Mouse (Mus musculus): ENCODE results near the gene Gm20388. TPM values are rescaled to one million over a fixed set of nuclear protein-coding genes. Genes with fewer than 3 reads are reported as not detected.

Gene Gm20388
- polyA plus RNA-seq, 1 experiment from 2014 or later, result not detected

- TF ChIP-seq CTCF (IDR thresholded peaks at IDR 0.05; ENCODE audit: low read depth) (no peak), EP300 (optimal IDR thresholded peaks at IDR 0.05) (no peak)
- no peak for DNase-seq (ENCODE audit: low spot score)
- no peaks in the 10 kb centered on the region for H3K9me3 ChIP-seq (ENCODE audit: control insufficient read depth, low read length)
- H3K9ac ChIP-seq (ENCODE audit: low read length), result peak overlapping the region; percentile 60
- H3K4me3 ChIP-seq (ENCODE audit: low read depth, low read length), result peak overlapping the region; percentile 55
- peak overlapping the region; percentile 92 for H3K4me2 ChIP-seq (replicated peaks; ENCODE audit: low read depth)
- WGBS, result 4% methylated on average over 21 of the region's 21 CpGs
- H3K27ac ChIP-seq (replicated peaks), result no peak overlapping the region
- 0 out of 2 replicates have a peak, but pooled peaks cover 3% of the 10 kb centered on the region for H3K4me1 ChIP-seq (replicated peaks; ENCODE audit: control insufficient read depth, insufficient read depth)
- H3K36me3 ChIP-seq (ENCODE audit: control insufficient read depth, insufficient read depth, low read length), result no peaks in the 10 kb centered on the region
- peak; percentile 72 for ATAC-seq (ENCODE audit: low FRiP score, low TSS enrichment)
- no peaks in the 10 kb centered on the region for H3K27me3 ChIP-seq (ENCODE audit: control insufficient read depth, insufficient read depth, low read length)
Observed at GRCm38 (mm10) chr8:123317781-123318466, 3407.3 kb downstream of the Gm20388 start.

- DNase-seq (ENCODE audit: low spot score) (peak; percentile 98), ATAC-seq (ENCODE audit: low FRiP score, low TSS enrichment) (peak; percentile 99)
- Histone ChIP-seq H3K27ac (replicated peaks) (no peak within 1 kb of the TSS), H3K9me3 (ENCODE audit: control insufficient read depth, low read length) (no peaks in the 10 kb centered on the region), H3K36me3 (ENCODE audit: control insufficient read depth, insufficient read depth, low read length) (no peaks in the 10 kb centered on the region), H3K4me2 (replicated peaks; ENCODE audit: low read depth) (peak within 1 kb of the TSS; percentile 92), H3K4me3 (ENCODE audit: low read depth, low read length) (peak within 1 kb of the TSS; percentile 55), H3K9ac (ENCODE audit: low read length) (peak within 1 kb of the TSS; percentile 60), H3K4me1 (replicated peaks; ENCODE audit: control insufficient read depth, insufficient read depth) (0 out of 2 replicates have a peak, but pooled peaks cover 3% of the 10 kb centered on the region), H3K27me3 (ENCODE audit: control insufficient read depth, insufficient read depth, low read length) (no peaks in the 10 kb centered on the region)
- under 1% methylated on average over 24 of the region's 24 CpGs for WGBS
- TF ChIP-seq CTCF (IDR thresholded peaks at IDR 0.05; ENCODE audit: low read depth) (peak; percentile 47), EP300 (optimal IDR thresholded peaks at IDR 0.05) (no peak)
Observed at GRCm38 (mm10) chr8:123318467-123318911, 3407.8 kb downstream of the Gm20388 start, which contains the start of gene Fanca. Fanca (minus strand) TSS chr8:123318576.

- Histone ChIP-seq H3K9ac (ENCODE audit: low read length) (no peak overlapping the region), H3K4me1 (replicated peaks; ENCODE audit: control insufficient read depth, insufficient read depth) (0 out of 2 replicates have a peak, but pooled peaks cover 3% of the 10 kb centered on the region), H3K4me2 (replicated peaks; ENCODE audit: low read depth) (no peak overlapping the region), H3K27me3 (ENCODE audit: control insufficient read depth, insufficient read depth, low read length) (no peaks in the 10 kb centered on the region), H3K36me3 (ENCODE audit: control insufficient read depth, insufficient read depth, low read length) (no peaks in the 10 kb centered on the region), H3K4me3 (ENCODE audit: low read depth, low read length) (no peak overlapping the region), H3K9me3 (ENCODE audit: control insufficient read depth, low read length) (no peaks in the 10 kb centered on the region), H3K27ac (replicated peaks) (no peak overlapping the region)
- peak; percentile 82 for TF ChIP-seq CTCF (IDR thresholded peaks at IDR 0.05; ENCODE audit: low read depth)
- TF ChIP-seq EP300 (optimal IDR thresholded peaks at IDR 0.05), result no peak
- no peak for ATAC-seq (ENCODE audit: low FRiP score, low TSS enrichment)
- peak; percentile 45 for DNase-seq (ENCODE audit: low spot score)
- 27% methylated on average over 7 of the region's 7 CpGs for WGBS
Observed at GRCm38 (mm10) chr8:123319522-123320164, 3409.0 kb downstream of the Gm20388 start.

- H3K36me3 ChIP-seq (ENCODE audit: control insufficient read depth, insufficient read depth, low read length), result no peaks in the 10 kb centered on the region
- WGBS, result 89% methylated on average over 2 of the region's 2 CpGs
- H3K9me3 ChIP-seq (ENCODE audit: control insufficient read depth, low read length), result no peaks in the 10 kb centered on the region
- DNase-seq (ENCODE audit: low spot score) (no peak), ATAC-seq (ENCODE audit: low FRiP score, low TSS enrichment) (no peak)
- H3K27ac ChIP-seq (replicated peaks), result no peak overlapping the region
- H3K4me2 ChIP-seq (replicated peaks; ENCODE audit: low read depth), result no peak overlapping the region
- H3K4me1 ChIP-seq (replicated peaks; ENCODE audit: control insufficient read depth, insufficient read depth), result no peaks in the 10 kb centered on the region
- H3K9ac ChIP-seq (ENCODE audit: low read length), result no peak overlapping the region
- no peak overlapping the region for H3K4me3 ChIP-seq (ENCODE audit: low read depth, low read length)
- no peaks in the 10 kb centered on the region for H3K27me3 ChIP-seq (ENCODE audit: control insufficient read depth, insufficient read depth, low read length)
- TF ChIP-seq EP300 (optimal IDR thresholded peaks at IDR 0.05), result no peak
- no peak for TF ChIP-seq CTCF (IDR thresholded peaks at IDR 0.05; ENCODE audit: low read depth)
Observed at GRCm38 (mm10) chr8:123328552-123328951, 3417.9 kb downstream of the Gm20388 start.

- Histone ChIP-seq H3K9me3 (ENCODE audit: control insufficient read depth, low read length) (no peaks in the 10 kb centered on the region), H3K27ac (replicated peaks) (no peak overlapping the region), H3K4me3 (ENCODE audit: low read depth, low read length) (no peak overlapping the region), H3K4me2 (replicated peaks; ENCODE audit: low read depth) (no peak overlapping the region), H3K36me3 (ENCODE audit: control insufficient read depth, insufficient read depth, low read length) (no peaks in the 10 kb centered on the region), H3K4me1 (replicated peaks; ENCODE audit: control insufficient read depth, insufficient read depth) (no peaks in the 10 kb centered on the region), H3K27me3 (ENCODE audit: control insufficient read depth, insufficient read depth, low read length) (no peaks in the 10 kb centered on the region), H3K9ac (ENCODE audit: low read length) (no peak overlapping the region)
- WGBS, result 63% methylated on average over 4 of the region's 4 CpGs
- DNase-seq (ENCODE audit: low spot score) (no peak), ATAC-seq (ENCODE audit: low FRiP score, low TSS enrichment) (peak; percentile 16; the same call in 1 of the 2 replicates)
- TF ChIP-seq CTCF (IDR thresholded peaks at IDR 0.05; ENCODE audit: low read depth) (no peak), EP300 (optimal IDR thresholded peaks at IDR 0.05) (no peak)
Observed at GRCm38 (mm10) chr8:123329350-123329749, 3418.7 kb downstream of the Gm20388 start.

GRCm38 (mm10) chr8:123329961-123330360 is 3419.3 kb downstream of the Gm20388 start:
- no peaks in the 10 kb centered on the region for H3K36me3 ChIP-seq (ENCODE audit: control insufficient read depth, insufficient read depth, low read length)
- ATAC-seq (ENCODE audit: low FRiP score, low TSS enrichment) (no peak), DNase-seq (ENCODE audit: low spot score) (no peak)
- no peak overlapping the region for H3K4me3 ChIP-seq (ENCODE audit: low read depth, low read length)
- H3K27me3 ChIP-seq (ENCODE audit: control insufficient read depth, insufficient read depth, low read length), result no peaks in the 10 kb centered on the region
- no peaks in the 10 kb centered on the region for H3K9me3 ChIP-seq (ENCODE audit: control insufficient read depth, low read length)
- H3K9ac ChIP-seq (ENCODE audit: low read length), result no peak overlapping the region
- WGBS, result 80% methylated on average over 5 of the region's 5 CpGs
- no peak overlapping the region for H3K4me2 ChIP-seq (replicated peaks; ENCODE audit: low read depth)
- TF ChIP-seq CTCF (IDR thresholded peaks at IDR 0.05; ENCODE audit: low read depth), result no peak
- no peak for TF ChIP-seq EP300 (optimal IDR thresholded peaks at IDR 0.05)
- H3K27ac ChIP-seq (replicated peaks), result no peak overlapping the region
- H3K4me1 ChIP-seq (replicated peaks; ENCODE audit: control insufficient read depth, insufficient read depth), result no peaks in the 10 kb centered on the region
